Mouse (Mus musculus) midbrain, postnatal 0 days (tissue): ENCODE results near the gene Pcsk2. TPM values are rescaled to one million over a fixed set of nuclear protein-coding genes. Genes with fewer than 3 reads are reported as not detected.

Experiments
- ATAC-seq: fragments of 200-750 bp; cut with Nextera tagmentation; 2 replicates; pipeline ENCODE4 v1.8.0; 2017; ENCODE audit warnings: moderate number of reproducible peaks, mild to moderate bottlenecking, moderate TSS enrichment, moderate library complexity; ENCODE audit not compliant: low FRiP score
- DNase-seq: peaks from one replicate; pipeline ENCODE4 v3.0.0-alpha.2; 2015; ENCODE audit warnings: low spot score
- H3K27ac ChIP-seq: fragments of 300-500 bp; sonication (generic); 2 replicates; pipeline ENCODE4 v1.5.1; 2014; ENCODE audit warnings: low read depth, mild to moderate bottlenecking, low read length, mixed read lengths
- H3K27me3 ChIP-seq: fragments of 300-500 bp; sonication (generic); 2 replicates; pipeline ENCODE4 v1.6.1; 2014; ENCODE audit warnings: low read length, control low read depth, mixed read lengths; ENCODE audit not compliant: insufficient read depth
- H3K36me3 ChIP-seq: fragments of 300-500 bp; sonication (generic); 2 replicates; pipeline ENCODE4 v1.6.1; 2014; ENCODE audit warnings: low read length, control low read depth, mixed read lengths; ENCODE audit not compliant: insufficient read depth
- H3K4me1 ChIP-seq: fragments of 300-500 bp; sonication (generic); 2 replicates; pipeline ENCODE4 v1.6.1; 2014; ENCODE audit warnings: mild to moderate bottlenecking, control low read depth, antibody characterized with exemption, low read length, mixed read lengths; ENCODE audit not compliant: insufficient read depth
- H3K4me2 ChIP-seq: fragments of 300-500 bp; sonication (generic); 2 replicates; pipeline ENCODE4 v1.6.1; 2014; ENCODE audit warnings: low read depth, mild to moderate bottlenecking, low read length, mixed read lengths; ENCODE audit not compliant: poor library complexity, severe bottlenecking
- H3K4me3 ChIP-seq: fragments of 300-500 bp; sonication (generic); 2 replicates; pipeline ENCODE4 v1.5.1; 2014; ENCODE audit warnings: low read depth, mild to moderate bottlenecking, low read length, moderate library complexity
- H3K9ac ChIP-seq: fragments of 300-500 bp; sonication (generic); replicated peaks from 2 replicates; pipeline ENCODE4 v1.6.1; 2014; ENCODE audit warnings: mild to moderate bottlenecking, low read length, moderate library complexity, mixed read lengths; ENCODE audit not compliant: poor library complexity, severe bottlenecking
- H3K9me3 ChIP-seq: fragments of 300-500 bp; sonication (generic); 2 replicates; pipeline ENCODE4 v1.6.1; 2016; ENCODE audit warnings: low read length, control low read depth
- CTCF ChIP-seq: IDR thresholded peaks from 2 replicates; pipeline ENCODE4 v1.5.1; 2016; ENCODE audit warnings: antibody characterized with exemption, mild to moderate bottlenecking
- WGBS: fragments of 180-500 bp; shearing (Covaris S2); extraction: QIAGEN DNeasy Blood & Tissue Kit; methylation state at CpG from one replicate; pipeline ENCODE4 v1.1.7; 2014; 5-methylcytosine and 5-hydroxymethylcytosine counted together
- polyA plus RNA-seq: library from polyadenylated mRNA; unstranded; fragments of >200 nt; fragmentation: Nextera tagmentation; extraction: Ambion mirVana; gene quantifications from 2 replicates; pipeline ENCODE4 v1.2.1, GENCODE M21; 2015
- total RNA-seq: library from RNA; depleted of rRNA; stranded (reverse); fragments of >200 nt; gene quantifications from 2 replicates; pipeline ENCODE4 v1.2.3, GENCODE M21; 2014

The Pcsk2 gene
- total and polyA plus RNA-seq, 2 experiments from 2014 or later: 38.3 to 60.8 TPM

- 55% methylated on average over 5 of the region's 5 CpGs for WGBS
- Histone ChIP-seq H3K27me3 (no peaks in the 10 kb centered on the region), H3K4me1 (no peaks in the 10 kb centered on the region), H3K9me3 (no peaks in the 10 kb centered on the region), H3K9ac (no peak overlapping the region), H3K4me2 (no peak overlapping the region), H3K4me3 (no peak overlapping the region), H3K36me3 (no peaks in the 10 kb centered on the region), H3K27ac (no peak overlapping the region)
- no peak for TF ChIP-seq CTCF
- ATAC-seq (no peak), DNase-seq (no peak)
Measured at GRCm38 (mm10) chr2:143614775-143615174, 68.8 kb downstream of the Pcsk2 start.

GRCm38 (mm10) chr2:143620916-143621315 lies 75.0 kb downstream of the Pcsk2 start:
- Histone ChIP-seq H3K27ac (no peak overlapping the region), H3K4me3 (no peak overlapping the region), H3K27me3 (no peaks in the 10 kb centered on the region), H3K9ac (no peak overlapping the region), H3K9me3 (no peaks in the 10 kb centered on the region), H3K36me3 (no peaks in the 10 kb centered on the region), H3K4me2 (no peak overlapping the region), H3K4me1 (no peaks in the 10 kb centered on the region)
- WGBS: 41% methylated on average over 3 of the region's 3 CpGs
- ATAC-seq (no peak), DNase-seq (no peak)
- no peak for TF ChIP-seq CTCF

- H3K9me3 ChIP-seq: no peaks in the 10 kb centered on the region
- DNase-seq (no peak), ATAC-seq (no peak)
- WGBS: 63% methylated on average over 3 of the region's 3 CpGs
- H3K27me3 ChIP-seq: no peaks in the 10 kb centered on the region
- H3K4me1 ChIP-seq: no peaks in the 10 kb centered on the region
- no peak overlapping the region for H3K27ac ChIP-seq
- no peak overlapping the region for H3K4me2 ChIP-seq
- no peak overlapping the region for H3K4me3 ChIP-seq
- no peak overlapping the region for H3K9ac ChIP-seq
- no peak for TF ChIP-seq CTCF
- no peaks in the 10 kb centered on the region for H3K36me3 ChIP-seq
Measured at GRCm38 (mm10) chr2:143623916-143624315, 78.0 kb downstream of the Pcsk2 start.

GRCm38 (mm10) chr2:143643305-143643704 lies 97.3 kb downstream of the Pcsk2 start:
- no peak overlapping the region for H3K27ac ChIP-seq
- H3K4me2 ChIP-seq: no peak overlapping the region
- no peaks in the 10 kb centered on the region for H3K36me3 ChIP-seq
- no peak overlapping the region for H3K9ac ChIP-seq
- ATAC-seq (no peak), DNase-seq (no peak)
- WGBS: 88% methylated on average over 1 of the region's 1 CpGs
- no peak overlapping the region for H3K4me3 ChIP-seq
- no peaks in the 10 kb centered on the region for H3K27me3 ChIP-seq
- no peaks in the 10 kb centered on the region for H3K4me1 ChIP-seq
- H3K9me3 ChIP-seq: no peaks in the 10 kb centered on the region
- no peak for TF ChIP-seq CTCF

- Histone ChIP-seq H3K27ac (no peak overlapping the region), H3K4me1 (no peaks in the 10 kb centered on the region), H3K36me3 (no peaks in the 10 kb centered on the region), H3K4me3 (no peak overlapping the region), H3K27me3 (no peaks in the 10 kb centered on the region), H3K9ac (no peak overlapping the region), H3K9me3 (no peaks in the 10 kb centered on the region), H3K4me2 (no peak overlapping the region)
- WGBS: 87% methylated on average over 4 of the region's 4 CpGs
- ATAC-seq: no peak
- DNase-seq: no peak
- no peak for TF ChIP-seq CTCF
Measured at GRCm38 (mm10) chr2:143644374-143644773, 98.4 kb downstream of the Pcsk2 start.

- H3K27me3 ChIP-seq: no peaks in the 10 kb centered on the region
- DNase-seq: no peak
- H3K4me3 ChIP-seq: no peak overlapping the region
- no peak overlapping the region for H3K9ac ChIP-seq
- H3K27ac ChIP-seq: no peak overlapping the region
- no peaks in the 10 kb centered on the region for H3K36me3 ChIP-seq
- H3K9me3 ChIP-seq: no peaks in the 10 kb centered on the region
- no peaks in the 10 kb centered on the region for H3K4me1 ChIP-seq
- 68% methylated on average over 5 of the region's 5 CpGs for WGBS
- no peak overlapping the region for H3K4me2 ChIP-seq
- no peak for TF ChIP-seq CTCF
- no peak for ATAC-seq
Measured at GRCm38 (mm10) chr2:143646001-143646400, 100.0 kb downstream of the Pcsk2 start.

GRCm38 (mm10) chr2:143654621-143655020 lies 108.7 kb downstream of the Pcsk2 start:
- H3K27me3 ChIP-seq: no peaks in the 10 kb centered on the region
- DNase-seq (no peak), ATAC-seq (no peak)
- H3K27ac ChIP-seq: no peak overlapping the region
- no peak for TF ChIP-seq CTCF
- H3K9me3 ChIP-seq: no peaks in the 10 kb centered on the region
- no peak overlapping the region for H3K4me3 ChIP-seq
- no peaks in the 10 kb centered on the region for H3K36me3 ChIP-seq
- no peaks in the 10 kb centered on the region; the same call in 1 of the 2 replicates for H3K4me1 ChIP-seq
- H3K9ac ChIP-seq: no peak overlapping the region
- H3K4me2 ChIP-seq: no peak overlapping the region
- WGBS: 91% methylated on average over 4 of the region's 4 CpGs
